In genomic region chr3:134978902-134979301, GRCm38 (mm10) we compare ENCODE assay signal across 10 mouse cellular contexts.
"Had no signal": no experiment of that assay in that cellular context is flagged by ENCODE, and none has a peak within 500 bp of the region (broad histone marks: within the 10 kb centered on the region; RNA-seq: fewer than 3 reads in every experiment).

No protein-coding gene starts in this region.

- H3K9me3 ChIP-seq: limb, embryonic 13.5 days; neural tube, embryonic 12.5 days had no signal

- H3K27me3 ChIP-seq: limb, embryonic 13.5 days; neural tube, embryonic 12.5 days had no signal

- H3K4me3 ChIP-seq: layer of hippocampus, adult 2 months; limb, embryonic 13.5 days; neural tube, embryonic 12.5 days had no signal

- H3K27ac ChIP-seq: layer of hippocampus, adult 2 months; limb, embryonic 13.5 days; liver, embryonic 14.5 days; neural tube, embryonic 12.5 days; stomach, postnatal 0 days had no signal

- H3K36me3 ChIP-seq: limb, embryonic 13.5 days; neural tube, embryonic 12.5 days had no signal

- DNase-seq: kidney, adult 9 months; kidney, postnatal 36 days; left cerebral cortex, postnatal 4 days; lung, adult 18-20 months had no signal

- H3K4me1 ChIP-seq: neural tube, embryonic 12.5 days had no signal

- H3K9ac ChIP-seq: limb, embryonic 13.5 days; liver, embryonic 14.5 days; neural tube, embryonic 12.5 days had no signal

- ATAC-seq: intestine, postnatal 0 days had no signal

- H3K4me2 ChIP-seq: limb, embryonic 13.5 days; neural tube, embryonic 12.5 days had no signal
